Mouse (Mus musculus) midbrain, embryonic 15.5 days (tissue): ENCODE results near the gene Gm20843. TPM values are rescaled to one million over a fixed set of nuclear protein-coding genes. Genes with fewer than 3 reads are reported as not detected.
"Not testable (repeated sequence)": the region's sequence is repeated elsewhere in the genome, so short reads cannot be mapped to it uniquely, and the experiment has no call there.

Experiments used
- ATAC-seq: fragments of 200-750 bp; cut with Nextera tagmentation; replicated peaks from 2 replicates; pipeline ENCODE4 v1.8.0; 2017; ENCODE audit warnings: moderate TSS enrichment
- H3K27ac ChIP-seq: fragments of 300-500 bp; sonication (generic); 2 replicates; pipeline ENCODE4 v1.5.1; 2015; ENCODE audit warnings: mild to moderate bottlenecking, inconsistent platforms
- H3K27me3 ChIP-seq: fragments of 300-500 bp; sonication (generic); replicated peaks from 2 replicates; pipeline ENCODE4 v1.6.1; 2015; ENCODE audit warnings: inconsistent platforms
- H3K36me3 ChIP-seq: fragments of 300-500 bp; sonication (generic); replicated peaks from 2 replicates; pipeline ENCODE4 v1.6.1; 2015; ENCODE audit warnings: inconsistent platforms
- H3K4me1 ChIP-seq: fragments of 300-500 bp; sonication (generic); 2 replicates; pipeline ENCODE4 v1.6.1; 2015; ENCODE audit warnings: inconsistent platforms
- H3K4me2 ChIP-seq: fragments of 300-500 bp; sonication (generic); 2 replicates; pipeline ENCODE4 v1.6.1; 2015; ENCODE audit warnings: inconsistent platforms, mild to moderate bottlenecking, moderate library complexity
- H3K4me3 ChIP-seq: fragments of 300-500 bp; sonication (generic); 2 replicates; pipeline ENCODE4 v1.5.1; 2015; ENCODE audit warnings: mild to moderate bottlenecking, inconsistent platforms
- H3K9ac ChIP-seq: fragments of 300-500 bp; sonication (generic); 2 replicates; pipeline ENCODE4 v1.6.1; 2015; ENCODE audit warnings: mild to moderate bottlenecking, inconsistent platforms
- H3K9me3 ChIP-seq: fragments of 300-500 bp; sonication (generic); 2 replicates; pipeline ENCODE4 v1.6.1; 2016; ENCODE audit warnings: inconsistent platforms
- WGBS: fragments of 180-500 bp; shearing (Covaris S2); methylation state at CpG from one replicate; pipeline ENCODE4 v1.1.7; 2015; ENCODE audit warnings: mixed read lengths; 5-methylcytosine and 5-hydroxymethylcytosine counted together
- polyA plus RNA-seq: library from polyadenylated mRNA; unstranded; fragments of >200 nt; fragmentation: Nextera tagmentation; extraction: Ambion mirVana; gene quantifications from 2 replicates; pipeline ENCODE4 v1.2.1, GENCODE M21; 2015

Gene Gm20843
- not detected in 2 replicates for polyA plus RNA-seq

DNA sequence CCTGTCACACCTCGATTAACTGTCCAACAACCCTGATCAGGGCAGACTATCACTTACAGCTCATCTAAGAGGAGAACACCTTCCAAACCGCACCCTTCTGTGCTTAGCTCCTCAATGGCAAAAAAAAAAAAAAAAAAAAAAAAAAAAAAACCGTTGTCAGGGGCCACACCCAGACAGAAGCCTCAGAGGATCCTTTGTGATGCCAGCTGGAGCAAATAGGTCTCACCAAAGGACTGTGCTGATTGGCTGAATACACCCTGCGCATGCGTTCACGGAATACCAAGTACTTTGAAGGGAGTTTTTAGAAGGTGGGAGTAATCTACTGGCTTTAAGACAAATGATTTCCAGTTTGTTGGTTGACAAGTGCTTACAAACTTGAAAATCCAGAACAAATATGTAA, at the start of gene Gm20843:
Gene Gm20843 (minus strand): TSS at position 101 of the 400 bp plus-strand sequence.
- WGBS, result no CpG with 5 or more reads among the region's 6 CpGs
- not testable (repeated sequence) for ATAC-seq, H3K4me3 ChIP-seq

More for the DNA sequence above, at the start of gene Gm20843:
- not testable (repeated sequence) for H3K4me2 ChIP-seq, H3K9ac ChIP-seq, H3K9me3 ChIP-seq, H3K36me3 ChIP-seq, H3K4me1 ChIP-seq, H3K27me3 ChIP-seq, H3K27ac ChIP-seq
